Mouse (Mus musculus): ENCODE results near the gene Nfyc. TPM values are rescaled to one million over a fixed set of nuclear protein-coding genes. Genes with fewer than 3 reads are reported as not detected.
A peak's percentile ranks its signal among the peaks of the same experiment; 100 is the strongest.

The Nfyc gene
- total and polyA plus RNA-seq, 2 experiments from 2014 or later, result 69.4 to 144 TPM

DNA sequence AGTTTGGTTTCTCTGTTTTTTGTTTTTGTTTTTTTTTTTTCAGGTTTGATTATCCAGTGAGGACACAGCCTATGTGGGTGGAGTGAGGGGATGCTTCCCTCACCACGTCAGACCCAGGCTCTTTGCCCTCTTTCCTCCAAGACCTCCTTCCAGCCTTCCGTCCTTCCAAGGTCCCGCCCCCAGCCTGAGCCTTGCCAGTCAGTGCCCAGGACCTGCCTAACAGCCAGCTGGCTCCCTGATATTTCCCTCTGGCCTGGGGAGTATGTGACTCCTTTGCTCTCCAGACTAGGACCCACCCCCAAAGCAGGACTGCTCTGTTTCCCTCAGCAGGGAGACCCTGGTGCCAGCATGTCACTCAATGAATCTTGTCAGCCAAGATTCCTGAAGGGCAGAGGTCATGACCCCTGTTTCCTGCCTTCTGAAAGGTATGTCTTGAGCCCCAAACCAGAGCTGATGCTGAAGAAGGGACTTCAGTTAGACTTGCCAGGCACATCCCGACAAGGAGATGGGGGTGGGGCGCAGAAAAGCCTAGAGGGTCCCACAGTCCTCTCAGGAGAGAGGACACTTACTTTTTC lies 105.8 kb downstream of the Nfyc start:
- no peak overlapping the region for H3K4me3 ChIP-seq (ENCODE audit: low read length)
- TF ChIP-seq CTCF (IDR thresholded peaks at IDR 0.05; ENCODE audit: low read depth), result no peak
- DNase-seq (ENCODE audit: low spot score), result peak; percentile 18
- no peaks in the 10 kb centered on the region for H3K27me3 ChIP-seq (ENCODE audit: insufficient read depth, low read length)
- no peak overlapping the region for H3K4me2 ChIP-seq (ENCODE audit: low read depth, low read length)
- H3K4me1 ChIP-seq (ENCODE audit: insufficient read depth, low read length), result peaks cover 5% of the 10 kb centered on the region; the same call in 1 of the 2 replicates
- H3K36me3 ChIP-seq (ENCODE audit: insufficient read depth, low read length), result no peaks in the 10 kb centered on the region
- 28% methylated on average over 5 of the region's 5 CpGs for WGBS
- no peaks in the 10 kb centered on the region for H3K9me3 ChIP-seq (ENCODE audit: low read length)
- no peak for ATAC-seq
- H3K9ac ChIP-seq (replicated peaks; ENCODE audit: low read length), result no peak overlapping the region
- no peak overlapping the region for H3K27ac ChIP-seq

DNA sequence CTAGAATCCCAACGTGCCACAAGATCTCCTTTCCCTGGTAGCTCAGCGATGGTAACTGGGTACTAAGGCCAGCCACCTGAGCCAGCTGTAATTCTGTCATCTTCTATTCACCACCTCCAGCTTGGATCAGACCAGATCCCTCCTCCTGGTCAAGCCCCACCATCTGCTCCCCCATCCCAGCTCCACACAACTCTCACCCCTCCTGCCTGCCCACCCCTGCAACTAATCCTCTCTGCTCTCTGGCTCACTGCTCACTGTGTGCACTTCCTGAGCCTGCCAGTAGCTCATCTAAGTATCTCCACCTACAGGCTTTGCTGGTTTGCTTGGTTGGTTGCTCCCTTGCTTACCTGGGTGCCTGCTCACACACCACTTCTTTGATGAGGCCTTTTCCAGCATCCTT lies 109.8 kb downstream of the Nfyc start:
- no peak overlapping the region for H3K4me2 ChIP-seq (ENCODE audit: low read depth, low read length)
- no peak for DNase-seq (ENCODE audit: low spot score)
- H3K4me1 ChIP-seq (ENCODE audit: insufficient read depth, low read length), result 0 out of 2 replicates have a peak, but pooled peaks cover 5% of the 10 kb centered on the region
- no peaks in the 10 kb centered on the region for H3K9me3 ChIP-seq (ENCODE audit: low read length)
- ATAC-seq, result peak; percentile 65
- no peak overlapping the region for H3K9ac ChIP-seq (replicated peaks; ENCODE audit: low read length)
- TF ChIP-seq CTCF (IDR thresholded peaks at IDR 0.05; ENCODE audit: low read depth), result 0 out of 2 replicates have a peak, but pooled peaks have one; percentile 7
- H3K27ac ChIP-seq, result no peak overlapping the region
- no peaks in the 10 kb centered on the region for H3K27me3 ChIP-seq (ENCODE audit: insufficient read depth, low read length)
- WGBS, result 57% methylated on average over 2 of the region's 2 CpGs
- H3K4me3 ChIP-seq (ENCODE audit: low read length), result no peak overlapping the region
- H3K36me3 ChIP-seq (ENCODE audit: insufficient read depth, low read length), result no peaks in the 10 kb centered on the region

DNA sequence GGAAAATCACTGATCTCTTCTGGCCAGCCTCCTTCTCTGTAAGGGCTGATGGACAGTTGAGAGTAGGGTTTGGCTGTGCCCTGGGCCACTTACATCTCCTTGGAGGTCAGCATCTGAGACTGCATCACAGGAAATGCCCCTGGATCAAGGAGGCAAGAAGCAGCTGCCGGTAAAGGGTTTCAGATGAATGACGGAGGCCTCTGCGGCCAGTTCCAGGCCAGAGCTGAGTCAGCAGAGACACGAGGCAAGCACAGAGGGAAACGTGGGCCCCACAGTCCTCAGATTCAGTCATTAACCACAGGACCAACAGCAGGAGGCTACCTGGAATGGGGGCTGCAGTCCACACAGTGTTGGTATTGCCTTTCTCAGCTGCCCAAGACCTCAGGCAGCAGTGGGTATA lies 112.2 kb downstream of the Nfyc start:
- ATAC-seq, result no peak
- no peak for TF ChIP-seq CTCF (IDR thresholded peaks at IDR 0.05; ENCODE audit: low read depth)
- 49% methylated on average over 5 of the region's 5 CpGs for WGBS

DNA sequence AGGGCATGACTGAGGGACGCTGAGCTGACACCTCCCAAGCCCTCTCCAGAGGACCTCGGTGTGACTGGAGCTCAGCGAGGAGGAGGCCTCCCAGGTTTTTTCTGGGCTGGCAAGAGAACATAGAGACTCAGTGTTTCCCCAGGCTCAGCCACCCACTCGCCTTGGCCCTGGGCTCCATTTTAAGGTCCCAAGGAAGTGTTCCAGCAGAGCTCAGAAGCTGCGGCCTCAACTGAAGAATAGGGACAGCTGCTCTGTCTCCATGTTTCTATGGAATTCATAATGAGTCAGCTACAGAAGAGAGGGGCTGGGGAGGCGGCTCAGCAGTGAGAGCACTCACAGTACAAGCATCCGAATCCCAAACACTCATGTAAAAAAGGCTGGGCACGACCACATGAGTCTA lies 113.8 kb downstream of the Nfyc start:
- DNase-seq (ENCODE audit: low spot score), result no peak
- Histone ChIP-seq H3K9me3 (ENCODE audit: low read length) (no peaks in the 10 kb centered on the region), H3K9ac (replicated peaks; ENCODE audit: low read length) (no peak overlapping the region), H3K4me2 (ENCODE audit: low read depth, low read length) (no peak overlapping the region), H3K4me1 (ENCODE audit: insufficient read depth, low read length) (peaks cover 15% of the 10 kb centered on the region), H3K27me3 (ENCODE audit: insufficient read depth, low read length) (no peaks in the 10 kb centered on the region), H3K4me3 (ENCODE audit: low read length) (no peak overlapping the region), H3K27ac (no peak overlapping the region), H3K36me3 (ENCODE audit: insufficient read depth, low read length) (no peaks in the 10 kb centered on the region)
- no peak for ATAC-seq
- 52% methylated on average over 8 of the region's 8 CpGs for WGBS
- TF ChIP-seq CTCF (IDR thresholded peaks at IDR 0.05; ENCODE audit: low read depth), result no peak

More for the DNA sequence above, 112.2 kb downstream of the Nfyc start:
- Histone ChIP-seq H3K9me3 (ENCODE audit: low read length) (no peaks in the 10 kb centered on the region), H3K27me3 (ENCODE audit: insufficient read depth, low read length) (no peaks in the 10 kb centered on the region), H3K4me3 (ENCODE audit: low read length) (no peak overlapping the region), H3K4me1 (ENCODE audit: insufficient read depth, low read length) (peaks cover 10% of the 10 kb centered on the region), H3K9ac (replicated peaks; ENCODE audit: low read length) (no peak overlapping the region), H3K36me3 (ENCODE audit: insufficient read depth, low read length) (no peaks in the 10 kb centered on the region), H3K27ac (no peak overlapping the region), H3K4me2 (ENCODE audit: low read depth, low read length) (no peak overlapping the region)
- no peak for DNase-seq (ENCODE audit: low spot score)

DNA sequence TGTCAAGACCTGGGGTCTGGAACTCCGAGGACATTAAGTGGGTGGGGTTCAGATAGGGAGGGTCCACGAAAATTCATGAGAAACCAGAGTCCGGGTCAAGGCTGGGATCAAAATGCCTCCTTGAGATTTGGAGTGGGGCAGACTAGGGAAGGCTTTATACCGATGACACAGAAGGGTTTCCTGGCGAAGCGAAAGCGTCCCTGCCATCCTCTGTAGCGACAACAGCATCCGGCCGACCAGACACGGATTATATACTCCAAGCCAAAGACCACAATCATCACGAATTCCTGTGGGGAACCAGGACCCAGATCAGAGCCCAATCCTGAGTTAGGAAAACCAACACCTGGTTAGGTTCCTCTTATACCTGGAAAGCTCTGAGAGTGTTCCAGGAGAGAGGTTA lies 114.6 kb downstream of the Nfyc start:
- Histone ChIP-seq H3K4me2 (ENCODE audit: low read depth, low read length) (peak overlapping the region; percentile 57), H3K27ac (no peak overlapping the region), H3K4me3 (ENCODE audit: low read length) (peak overlapping the region; percentile 32), H3K9me3 (ENCODE audit: low read length) (no peaks in the 10 kb centered on the region), H3K27me3 (ENCODE audit: insufficient read depth, low read length) (no peaks in the 10 kb centered on the region), H3K9ac (replicated peaks; ENCODE audit: low read length) (0 out of 2 replicates have a peak overlapping the region, but pooled peaks have one; percentile 28), H3K36me3 (ENCODE audit: insufficient read depth, low read length) (no peaks in the 10 kb centered on the region), H3K4me1 (ENCODE audit: insufficient read depth, low read length) (peaks cover 20% of the 10 kb centered on the region)
- ATAC-seq (no peak), DNase-seq (ENCODE audit: low spot score) (no peak)
- no peak for TF ChIP-seq CTCF (IDR thresholded peaks at IDR 0.05; ENCODE audit: low read depth)
- 24% methylated on average over 12 of the region's 12 CpGs for WGBS

DNA sequence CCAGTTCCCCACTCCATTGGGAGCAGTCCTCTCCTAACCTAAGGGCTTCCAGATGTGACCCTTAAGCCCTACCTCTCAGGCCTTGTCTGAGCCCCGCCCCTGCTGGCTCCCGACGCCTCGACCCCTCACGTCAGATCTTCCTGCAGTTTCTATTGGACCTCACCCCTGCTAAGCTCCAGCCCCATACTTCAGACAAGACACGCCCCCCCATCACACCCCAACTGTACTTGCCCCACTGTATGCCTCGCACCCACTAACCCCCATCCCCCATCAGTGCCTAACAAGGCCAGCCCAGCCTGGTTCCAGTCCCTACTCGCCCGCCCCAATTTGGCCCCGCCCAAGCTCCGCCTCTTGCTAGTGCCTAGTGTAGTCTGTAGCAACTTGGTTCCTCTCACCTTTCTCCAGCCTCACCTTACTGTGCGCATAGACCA lies 115.2 kb downstream of the Nfyc start:
- ATAC-seq (peak; percentile 77), DNase-seq (ENCODE audit: low spot score) (peak; percentile 47)
- Histone ChIP-seq H3K4me3 (ENCODE audit: low read length) (peak overlapping the region; percentile 32), H3K4me2 (ENCODE audit: low read depth, low read length) (peak overlapping the region; percentile 57), H3K27me3 (ENCODE audit: insufficient read depth, low read length) (no peaks in the 10 kb centered on the region), H3K36me3 (ENCODE audit: insufficient read depth, low read length) (no peaks in the 10 kb centered on the region), H3K4me1 (ENCODE audit: insufficient read depth, low read length) (peaks cover 20% of the 10 kb centered on the region), H3K9ac (replicated peaks; ENCODE audit: low read length) (0 out of 2 replicates have a peak overlapping the region, but pooled peaks have one; percentile 30), H3K9me3 (ENCODE audit: low read length) (no peaks in the 10 kb centered on the region), H3K27ac (no peak overlapping the region)
- no peak for TF ChIP-seq CTCF (IDR thresholded peaks at IDR 0.05; ENCODE audit: low read depth)
- 6% methylated on average over 12 of the region's 12 CpGs for WGBS

DNA sequence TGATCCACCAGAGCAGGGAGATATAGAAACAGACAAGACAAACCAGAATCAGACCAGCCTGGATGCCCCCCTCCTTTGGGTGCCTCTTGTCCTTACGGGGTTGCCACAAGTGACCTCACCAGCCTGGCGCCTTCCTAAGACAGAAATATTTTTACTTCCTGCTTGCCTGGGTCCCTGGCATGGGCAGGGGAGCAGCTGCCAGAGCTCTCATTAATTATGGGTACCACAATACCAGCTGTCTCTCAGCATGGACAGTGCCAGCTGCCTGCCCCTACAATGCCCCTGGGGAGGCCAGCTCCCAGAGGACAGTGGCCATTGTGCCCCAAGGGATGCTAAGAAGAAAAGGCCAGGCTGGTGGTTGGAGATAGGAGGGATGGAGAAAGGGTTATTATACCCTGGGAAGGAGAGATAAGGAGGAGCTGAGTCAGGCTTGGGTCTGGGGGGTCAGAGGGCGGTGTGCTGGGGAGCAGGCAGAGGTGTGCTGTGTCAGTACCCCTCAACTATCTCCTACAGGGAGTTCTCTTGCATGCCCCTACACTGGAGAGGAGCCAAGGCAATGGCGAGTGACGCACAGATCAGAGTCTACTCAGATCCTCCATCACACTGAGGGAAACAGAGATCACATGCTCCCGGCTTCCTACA lies 117.4 kb downstream of the Nfyc start:
- Histone ChIP-seq H3K27me3 (ENCODE audit: insufficient read depth, low read length) (no peaks in the 10 kb centered on the region), H3K4me2 (ENCODE audit: low read depth, low read length) (no peak overlapping the region), H3K9ac (replicated peaks; ENCODE audit: low read length) (no peak overlapping the region), H3K4me1 (ENCODE audit: insufficient read depth, low read length) (peaks cover 20% of the 10 kb centered on the region), H3K4me3 (ENCODE audit: low read length) (no peak overlapping the region), H3K9me3 (ENCODE audit: low read length) (no peaks in the 10 kb centered on the region), H3K36me3 (ENCODE audit: insufficient read depth, low read length) (no peaks in the 10 kb centered on the region), H3K27ac (peak overlapping the region; percentile 41; the same call in 1 of the 2 replicates)
- peak; percentile 31 for ATAC-seq
- WGBS, result 49% methylated on average over 6 of the region's 6 CpGs
- TF ChIP-seq CTCF (IDR thresholded peaks at IDR 0.05; ENCODE audit: low read depth), result no peak
- DNase-seq (ENCODE audit: low spot score), result peak; percentile 40

Measured in hindbrain, postnatal 0 days (tissue).